Mouse (Mus musculus) lung, postnatal 0 days (tissue): Measurements from ENCODE around the gene Tusc1.

Experiments
- CTCF ChIP-seq: IDR thresholded peaks from 2 replicates; pipeline ENCODE4 v1.5.1; 2016; ENCODE audit warnings: antibody characterized with exemption, mild to moderate bottlenecking
- EP300 ChIP-seq: IDR thresholded peaks from 2 replicates; pipeline ENCODE4 v1.6.1; 2016; ENCODE audit warnings: antibody characterized with exemption, mild to moderate bottlenecking, control low read depth

GRCm38 (mm10) chr4:93344357-93344756, 9.0 kb upstream of the Tusc1 start:
- TF ChIP-seq CTCF = no peak
- no peak for TF ChIP-seq EP300
